Mouse (Mus musculus): ENCODE measurements at regions not wholly inside any gene's neighbourhood (a gene's known extent, or its start where the extent isn't known, plus 50 kb on each side); places are given as distances from the start of the nearest gene placed in this dataset.

DNA sequence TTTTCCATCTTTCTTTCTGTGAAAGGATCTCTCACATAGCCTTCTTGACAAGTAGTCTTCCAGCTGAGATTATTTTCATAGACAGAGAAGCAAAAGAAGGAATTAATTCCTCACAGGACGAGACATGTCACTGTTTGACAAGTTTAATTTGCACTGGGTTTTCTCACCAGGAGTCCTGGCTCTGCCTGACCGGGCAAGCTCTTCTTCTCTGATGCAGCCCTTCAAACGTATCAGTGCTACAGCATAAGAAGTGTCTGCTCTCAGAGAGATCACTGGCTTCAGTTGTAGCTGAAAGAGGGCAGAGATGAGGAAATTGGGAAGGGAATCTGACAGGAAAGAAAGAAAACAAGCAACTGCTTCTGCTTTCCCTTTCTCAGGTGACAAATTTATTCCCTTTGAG lies 201.8 kb upstream of the Slc39a10 start:
- DNase-seq (ENCODE audit: low spot score in 2 of 2): no peak

DNA sequence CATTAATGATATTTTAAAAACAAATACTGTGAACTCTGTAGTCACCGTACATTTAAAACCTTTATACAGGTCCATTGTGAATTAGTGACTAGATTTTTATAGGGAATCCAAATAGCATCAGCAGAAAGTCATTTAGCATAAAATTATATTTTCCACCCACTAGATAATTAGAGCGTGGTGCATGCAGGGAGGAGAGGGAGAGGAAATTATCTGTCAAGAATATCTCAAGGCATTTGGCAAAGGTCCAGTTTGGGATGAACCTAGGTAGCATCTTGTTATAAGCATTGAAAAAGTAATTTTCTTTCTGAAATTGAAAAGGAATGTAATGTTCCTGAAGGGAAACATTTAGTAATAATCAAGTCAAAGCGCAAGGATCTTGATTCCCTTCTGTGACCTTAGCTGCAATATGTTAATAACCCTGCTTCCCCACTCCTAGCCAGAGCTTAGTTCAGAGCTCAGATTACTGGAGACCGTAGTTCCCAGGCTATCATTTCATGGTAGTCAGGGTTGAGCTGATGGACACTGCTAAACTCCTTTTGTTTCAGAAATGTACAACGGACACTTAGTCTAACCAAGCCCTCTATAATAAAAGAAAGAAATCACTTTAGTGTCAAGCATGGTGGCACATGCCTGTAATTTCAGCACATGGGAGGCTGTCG lies 200.8 kb upstream of the Slc39a10 start:
- DNase-seq (ENCODE audit: low spot score in 2 of 2): no peak

- DNase-seq (ENCODE audit: low spot score in 2 of 2): no peak
Observed at GRCm38 (mm10) chr1:47076423-47076822, 183.8 kb upstream of the Slc39a10 start.

GRCm38 (mm10) chr1:47058149-47058548 lies 165.5 kb upstream of the Slc39a10 start:
- no peak for DNase-seq (ENCODE audit: low spot score in 2 of 2)

DNA sequence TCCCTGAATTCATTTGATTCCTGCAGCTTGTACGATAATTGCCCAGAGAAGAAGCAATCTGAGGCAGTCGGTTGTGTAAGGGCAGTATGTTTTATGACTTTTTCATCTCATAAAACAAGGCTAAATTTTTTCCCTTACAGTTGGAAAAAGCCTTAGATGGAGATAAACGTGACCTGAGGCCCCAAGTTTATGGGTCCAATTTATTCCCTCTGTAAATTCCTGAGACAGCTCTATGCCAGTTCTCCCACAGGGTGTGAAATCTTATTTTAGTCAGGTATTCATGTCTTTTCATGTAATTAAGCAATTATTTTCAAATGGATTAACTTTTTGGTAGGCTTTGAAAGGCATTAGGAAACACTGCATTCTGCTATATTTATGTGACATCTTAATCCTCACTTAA lies 164.7 kb upstream of the Slc39a10 start:
- DNase-seq (ENCODE audit: low spot score in 2 of 2): no peak

DNA sequence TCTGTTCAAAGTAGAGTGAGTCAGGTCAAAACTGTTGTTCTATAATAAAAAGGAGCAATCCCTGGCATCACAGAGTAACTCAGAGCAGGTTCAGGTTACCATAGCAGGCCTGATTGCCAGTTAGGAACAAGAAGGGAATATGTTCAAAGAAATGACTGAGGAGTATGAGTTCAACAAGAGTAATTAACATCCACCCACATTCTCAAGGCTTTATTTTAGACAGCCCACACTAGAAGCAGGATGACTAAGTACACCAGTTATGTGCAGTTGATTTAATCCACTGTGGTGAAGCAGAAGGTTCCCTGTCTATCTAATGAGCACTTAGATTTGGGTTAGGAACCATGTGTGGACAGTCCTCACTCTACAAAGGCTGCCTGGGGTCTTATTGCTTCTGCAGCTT lies 158.5 kb upstream of the Slc39a10 start:
- peak; percentile 8 to 29 for DNase-seq (ENCODE audit: low spot score in 2 of 2)

DNA sequence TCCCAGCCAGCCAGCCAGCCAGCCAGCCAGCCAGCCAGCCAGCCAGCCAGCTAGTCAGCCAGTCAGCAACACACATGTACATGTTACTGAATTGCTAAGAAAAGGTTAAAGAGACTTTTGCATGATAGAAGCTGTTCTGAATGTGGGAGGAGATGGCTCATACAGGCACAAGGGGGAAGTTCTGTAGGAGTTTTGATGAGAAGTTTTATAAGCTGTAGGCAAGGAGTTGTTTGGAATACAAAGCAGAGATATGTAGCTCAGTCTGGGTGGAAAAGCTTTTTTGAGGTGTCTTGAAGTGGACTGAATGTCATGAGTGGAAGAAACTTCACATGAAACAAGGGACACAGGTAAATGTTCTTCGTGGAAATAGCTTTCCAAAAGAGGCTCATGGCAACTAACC lies 157.8 kb upstream of the Slc39a10 start:
- DNase-seq (ENCODE audit: low spot score in 2 of 2): no peak

GRCm38 (mm10) chr1:47037576-47037975 lies 144.9 kb upstream of the Slc39a10 start:
- no peak for DNase-seq (ENCODE audit: low spot score in 2 of 2)

- no peak for DNase-seq (ENCODE audit: low spot score in 2 of 2)
Observed at GRCm38 (mm10) chr1:47019356-47019755, 126.7 kb upstream of the Slc39a10 start.

- DNase-seq (ENCODE audit: low spot score in 2 of 2): no peak
Observed at GRCm38 (mm10) chr1:47014526-47014925, 121.9 kb upstream of the Slc39a10 start.

- DNase-seq (ENCODE audit: low spot score in 2 of 2): no peak
Observed at GRCm38 (mm10) chr1:47003746-47004145, 111.1 kb upstream of the Slc39a10 start.

GRCm38 (mm10) chr1:46999337-46999736 lies 106.7 kb upstream of the Slc39a10 start:
- DNase-seq (ENCODE audit: low spot score in 2 of 2): no peak

GRCm38 (mm10) chr1:46985978-46986377 lies 93.3 kb upstream of the Slc39a10 start:
- no peak for DNase-seq (ENCODE audit: low spot score in 2 of 2)

- no peak for DNase-seq (ENCODE audit: low spot score in 2 of 2)
Observed at GRCm38 (mm10) chr1:46983093-46983492, 90.4 kb upstream of the Slc39a10 start.

- peak; percentile 54 to 56 for DNase-seq (ENCODE audit: low spot score in 2 of 2)
Observed at GRCm38 (mm10) chr1:46970470-46970869, 77.8 kb upstream of the Slc39a10 start.

DNA sequence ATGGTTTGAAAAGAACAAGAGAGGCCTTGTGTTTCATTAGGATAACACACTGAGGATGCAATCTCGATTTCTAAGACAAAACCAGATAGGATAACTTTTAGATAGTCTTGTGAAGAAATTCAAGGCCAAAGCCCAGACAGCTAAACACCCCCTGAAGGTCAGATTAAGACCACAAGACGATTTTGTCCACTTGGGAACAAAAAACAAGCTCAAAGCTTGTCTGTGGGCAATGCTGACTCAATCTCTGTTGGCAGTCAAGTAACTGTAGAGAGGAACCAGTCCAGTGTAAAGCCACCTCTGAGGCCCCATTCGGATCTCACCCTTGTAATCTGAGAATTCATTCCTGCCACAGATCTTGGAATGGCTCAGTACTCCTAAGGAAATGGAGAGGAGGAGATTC lies 75.7 kb upstream of the Slc39a10 start:
- DNase-seq (ENCODE audit: low spot score in 2 of 2): no peak

DNA sequence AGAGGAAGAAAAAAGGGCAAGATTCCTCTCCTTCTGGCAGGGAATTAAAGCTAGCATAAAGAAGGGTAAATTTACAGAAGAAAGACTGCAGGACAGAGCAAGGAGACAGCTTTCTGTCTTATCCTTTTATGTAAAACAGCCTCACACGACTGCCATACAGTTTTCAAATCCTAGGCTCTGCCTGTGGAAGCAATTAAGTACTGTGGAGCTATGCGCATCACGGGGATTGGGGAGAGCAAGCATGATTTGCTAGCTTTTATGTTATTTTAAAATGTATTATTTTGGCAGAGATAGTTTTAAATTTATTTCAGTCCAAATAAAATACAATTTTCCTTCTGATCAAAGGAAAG lies 74.2 kb upstream of the Slc39a10 start:
- no peak for DNase-seq (ENCODE audit: low spot score in 2 of 2)

- DNase-seq (ENCODE audit: low spot score in 2 of 2): peak; percentile 68 to 75
Observed at GRCm38 (mm10) chr1:46965996-46966916, 73.6 kb upstream of the Slc39a10 start.

GRCm38 (mm10) chr1:46963973-46964727 lies 71.5 kb upstream of the Slc39a10 start:
- DNase-seq (ENCODE audit: low spot score in 2 of 2): peak; percentile 43 to 44

Data from right cerebral cortex, adult 2 months (tissue).